Mouse (Mus musculus) hindbrain, embryonic 10.5 days (tissue): ENCODE results near the gene Capza1. TPM values are rescaled to one million over a fixed set of nuclear protein-coding genes. Genes with fewer than 3 reads are reported as not detected.

ENCODE experiments used
- DNase-seq: peaks from one replicate; pipeline ENCODE4 v3.0.0-alpha.2; 2017; ENCODE audit warnings: low spot score
- H3K27ac ChIP-seq: fragments of 300-500 bp; sonication (generic); 2 replicates; pipeline ENCODE4 v1.5.1; 2016; ENCODE audit warnings: mild to moderate bottlenecking, moderate library complexity
- H3K27me3 ChIP-seq: fragments of 300-500 bp; sonication (generic); 2 replicates; pipeline ENCODE4 v1.6.1; 2016; ENCODE audit warnings: mild to moderate bottlenecking; ENCODE audit not compliant: poor library complexity, insufficient read depth, severe bottlenecking
- H3K36me3 ChIP-seq: fragments of 300-500 bp; sonication (generic); 2 replicates; pipeline ENCODE4 v1.6.1; 2016; ENCODE audit warnings: mild to moderate bottlenecking, moderate library complexity
- H3K4me1 ChIP-seq: fragments of 300-500 bp; sonication (generic); replicated peaks from 2 replicates; pipeline ENCODE4 v1.6.1; 2016; ENCODE audit warnings: mild to moderate bottlenecking
- H3K4me3 ChIP-seq: fragments of 300-500 bp; sonication (generic); 2 replicates; pipeline ENCODE4 v1.5.1; 2016; ENCODE audit warnings: mild to moderate bottlenecking, moderate library complexity
- H3K9me3 ChIP-seq: fragments of 300-500 bp; sonication (generic); 2 replicates; pipeline ENCODE4 v1.6.1; 2016; ENCODE audit warnings: mild to moderate bottlenecking, moderate library complexity
- WGBS: fragments of 180-500 bp; shearing (Covaris S2); methylation state at CpG from one replicate; pipeline ENCODE4 v1.1.7; 2016; 5-methylcytosine and 5-hydroxymethylcytosine counted together
- polyA plus RNA-seq: library from polyadenylated mRNA; unstranded; fragments of >200 nt; fragmentation: Nextera tagmentation; extraction: Ambion mirVana; gene quantifications from 2 replicates; pipeline ENCODE4 v1.2.1, GENCODE M21; 2016

The Capza1 gene
- polyA plus RNA-seq, 1 experiment from 2014 or later: 188 TPM

- H3K27me3 ChIP-seq: no peaks in the 10 kb centered on the region
- DNase-seq: no peak
- peaks cover 41% of the 10 kb centered on the region for H3K36me3 ChIP-seq
- no peaks in the 10 kb centered on the region for H3K9me3 ChIP-seq
- no peak overlapping the region for H3K27ac ChIP-seq
- no peaks in the 10 kb centered on the region for H3K4me1 ChIP-seq
- H3K4me3 ChIP-seq: no peak overlapping the region
Measured at GRCm38 (mm10) chr3:104854866-104855265, 9.4 kb downstream of the Capza1 start.

DNA sequence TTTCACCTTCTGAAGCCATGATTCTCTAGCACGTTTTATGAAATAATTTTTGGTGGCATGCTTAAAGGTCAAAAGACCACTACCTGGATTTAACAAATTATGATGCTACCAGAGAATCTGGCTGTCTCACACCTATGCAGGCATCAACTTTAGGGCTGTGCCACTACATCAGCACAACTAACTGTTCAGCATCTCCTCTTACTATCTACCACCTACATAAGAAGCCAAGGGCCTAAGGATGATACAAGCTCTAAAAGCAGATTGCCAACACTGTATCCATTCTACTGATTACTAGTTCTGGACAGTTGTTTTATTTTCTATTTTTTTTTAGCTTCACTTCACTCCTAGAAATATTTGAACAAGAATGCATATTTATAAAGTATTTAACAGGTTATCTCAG lies 9.8 kb downstream of the Capza1 start:
- Histone ChIP-seq H3K4me3 (no peak overlapping the region), H3K27me3 (no peaks in the 10 kb centered on the region), H3K9me3 (no peaks in the 10 kb centered on the region), H3K36me3 (peaks cover 45% of the 10 kb centered on the region), H3K4me1 (no peaks in the 10 kb centered on the region), H3K27ac (no peak overlapping the region)
- DNase-seq: no peak
- WGBS: 86% methylated on average over 1 of the region's 1 CpGs

DNA sequence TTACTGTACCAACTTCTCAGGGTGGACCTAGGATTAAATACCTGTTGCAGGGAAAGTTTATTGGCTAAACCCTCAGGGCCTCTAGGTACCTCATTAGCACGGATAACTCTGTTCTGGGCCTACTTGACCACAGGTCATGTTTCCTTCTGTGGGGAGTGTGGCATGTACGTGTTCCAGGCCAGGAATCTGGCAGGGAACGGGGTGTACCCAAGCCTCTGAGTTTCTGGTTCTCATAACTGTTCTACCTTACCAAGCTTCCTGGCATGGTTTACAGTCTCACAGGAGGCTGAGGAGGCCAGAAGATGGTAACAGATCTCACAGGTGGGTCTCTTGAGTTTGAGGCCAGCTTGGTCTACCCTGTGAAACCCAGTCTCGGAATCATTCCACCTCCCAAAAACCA lies 17.7 kb downstream of the Capza1 start:
- DNase-seq: no peak
- Histone ChIP-seq H3K36me3 (peaks cover 72% of the 10 kb centered on the region), H3K27ac (no peak overlapping the region), H3K4me3 (no peak overlapping the region), H3K9me3 (no peaks in the 10 kb centered on the region), H3K4me1 (no peaks in the 10 kb centered on the region), H3K27me3 (no peaks in the 10 kb centered on the region)
- WGBS: 95% methylated on average over 4 of the region's 4 CpGs

- no peaks in the 10 kb centered on the region for H3K4me1 ChIP-seq
- no peaks in the 10 kb centered on the region for H3K27me3 ChIP-seq
- WGBS: 95% methylated on average over 5 of the region's 5 CpGs
- no peak for DNase-seq
- H3K36me3 ChIP-seq: peaks cover 93% of the 10 kb centered on the region
- no peak overlapping the region for H3K27ac ChIP-seq
- H3K4me3 ChIP-seq: no peak overlapping the region
- no peaks in the 10 kb centered on the region for H3K9me3 ChIP-seq
Measured at GRCm38 (mm10) chr3:104841049-104841448, 23.3 kb downstream of the Capza1 start.

- H3K9me3 ChIP-seq: no peaks in the 10 kb centered on the region
- DNase-seq: no peak
- no peak overlapping the region for H3K4me3 ChIP-seq
- no peaks in the 10 kb centered on the region for H3K4me1 ChIP-seq
- WGBS: 96% methylated on average over 3 of the region's 3 CpGs
- H3K36me3 ChIP-seq: peaks cover 94% of the 10 kb centered on the region
- H3K27ac ChIP-seq: no peak overlapping the region
- no peaks in the 10 kb centered on the region for H3K27me3 ChIP-seq
Measured at GRCm38 (mm10) chr3:104835797-104836196, 28.5 kb downstream of the Capza1 start.

DNA sequence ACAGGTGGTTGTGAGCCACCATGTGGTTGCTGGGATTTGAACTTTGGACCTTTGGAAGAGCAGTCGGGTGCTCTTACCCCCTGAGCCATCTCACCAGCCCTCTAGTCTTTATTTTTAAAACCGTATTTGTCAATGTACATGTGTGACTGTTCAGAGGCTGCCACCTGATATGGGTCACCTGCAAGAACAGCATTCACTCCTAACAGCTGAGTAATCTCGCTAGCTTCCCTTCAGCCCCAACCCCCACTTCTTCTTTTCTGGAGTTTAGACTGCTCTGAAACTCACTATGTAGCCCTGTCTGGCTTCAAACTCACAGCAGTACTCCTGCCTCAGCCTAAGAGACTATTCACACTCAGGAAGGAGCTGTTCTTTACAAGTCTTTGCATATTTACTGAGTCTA lies 41.9 kb downstream of the Capza1 start:
- Histone ChIP-seq H3K27me3 (no peaks in the 10 kb centered on the region), H3K4me1 (peaks cover 15% of the 10 kb centered on the region), H3K4me3 (no peak overlapping the region), H3K27ac (no peak overlapping the region), H3K9me3 (no peaks in the 10 kb centered on the region), H3K36me3 (peaks cover 44% of the 10 kb centered on the region)
- DNase-seq: no peak
- WGBS: 93% methylated on average over 3 of the region's 3 CpGs

DNA sequence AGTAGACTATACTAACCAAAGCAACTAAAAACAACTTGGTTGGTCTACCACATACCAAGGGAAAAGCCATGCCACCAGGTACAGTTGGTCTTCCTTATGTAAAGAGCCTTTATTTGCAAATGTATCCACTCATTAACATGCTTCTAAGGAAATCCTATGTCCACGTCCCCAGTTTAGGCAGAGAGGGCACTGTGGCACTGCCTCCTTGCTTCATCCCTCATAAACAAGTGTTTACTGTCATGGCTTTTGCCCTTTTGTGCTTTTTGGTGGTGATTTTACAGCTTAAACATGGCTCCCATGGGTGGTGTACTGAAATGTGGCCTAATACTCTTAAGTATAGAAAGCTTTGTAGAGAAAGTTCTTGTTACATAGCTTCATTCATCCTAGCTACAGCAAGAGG lies 43.9 kb downstream of the Capza1 start:
- DNase-seq: no peak
- no peaks in the 10 kb centered on the region for H3K9me3 ChIP-seq
- H3K27ac ChIP-seq: no peak overlapping the region
- 66% methylated on average over 1 of the region's 1 CpGs for WGBS
- H3K4me1 ChIP-seq: peaks cover 21% of the 10 kb centered on the region
- no peaks in the 10 kb centered on the region for H3K27me3 ChIP-seq
- peaks cover 30% of the 10 kb centered on the region for H3K36me3 ChIP-seq
- H3K4me3 ChIP-seq: no peak overlapping the region

DNA sequence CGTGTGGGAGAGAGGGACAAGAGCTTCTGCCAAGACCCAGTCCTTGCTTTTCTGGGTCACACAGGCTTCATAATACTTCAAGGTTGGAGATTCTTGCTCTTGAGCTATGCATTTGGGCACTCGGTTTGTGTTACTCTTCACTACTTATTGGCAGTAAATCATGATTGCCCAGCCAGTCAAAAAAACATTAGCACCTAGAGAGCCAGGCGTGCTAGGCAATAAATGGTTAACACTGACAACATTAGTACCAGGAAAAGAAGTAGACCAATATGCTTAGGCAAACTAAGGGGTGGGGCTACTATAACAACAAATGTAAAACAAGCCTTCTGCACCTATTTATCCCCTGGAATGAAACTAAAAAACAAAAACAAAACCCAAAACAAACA lies 45.6 kb downstream of the Capza1 start:
- WGBS: 10% methylated on average over 3 of the region's 3 CpGs
- DNase-seq: no peak
- peaks cover 21% of the 10 kb centered on the region for H3K4me1 ChIP-seq
- H3K9me3 ChIP-seq: no peaks in the 10 kb centered on the region
- peak overlapping the region; percentile 90 for H3K27ac ChIP-seq
- peaks cover 24% of the 10 kb centered on the region for H3K36me3 ChIP-seq
- H3K4me3 ChIP-seq: peak overlapping the region; percentile 90
- H3K27me3 ChIP-seq: no peaks in the 10 kb centered on the region

DNA sequence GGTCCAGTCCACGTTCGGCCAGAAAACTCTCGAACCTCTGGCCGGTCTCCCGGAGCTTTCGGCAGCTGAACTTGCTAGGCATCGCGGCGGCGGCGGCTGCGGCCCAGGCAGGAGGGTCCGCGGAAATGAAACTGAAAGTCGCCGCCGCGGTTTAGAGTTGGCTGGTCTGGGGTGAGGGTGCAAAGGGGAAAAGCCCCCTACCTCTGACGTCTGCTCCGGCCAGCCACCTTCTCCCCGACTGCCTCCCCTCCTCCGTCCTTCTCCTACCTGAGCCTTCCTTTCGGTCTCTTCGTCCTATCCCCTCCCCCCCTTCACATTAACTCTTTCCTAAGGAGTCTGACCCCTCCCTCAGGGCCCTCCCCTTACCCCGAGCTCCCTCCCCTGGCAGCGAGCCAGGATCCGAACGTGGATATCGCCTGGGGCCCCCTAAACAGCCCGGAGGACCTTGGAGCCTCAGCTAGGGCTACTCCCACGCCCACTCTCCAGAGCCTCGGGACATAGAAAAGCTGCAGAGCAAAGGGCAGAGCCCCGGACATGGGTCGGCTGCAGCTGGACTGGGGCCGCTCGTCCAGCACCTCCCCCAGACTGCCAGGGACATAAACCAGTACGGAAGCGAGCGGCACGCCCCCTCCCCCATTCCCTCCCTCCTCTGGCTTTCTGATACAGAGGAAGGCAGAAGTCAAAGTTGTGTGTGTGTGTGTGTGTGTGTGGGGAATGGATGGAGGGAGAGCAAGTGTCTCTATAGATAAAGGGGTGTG lies 46.1 kb downstream of the Capza1 start, which contains the start of gene Mov10:
Mov10 (minus strand) TSS at position 573 of the 758 bp plus-strand sequence.
- DNase-seq: peak; percentile 80
- no peaks in the 10 kb centered on the region for H3K27me3 ChIP-seq
- peaks cover 24% of the 10 kb centered on the region for H3K36me3 ChIP-seq
- WGBS: under 1% methylated on average over 40 of the region's 40 CpGs
- peak within 1 kb of the TSS; percentile 90 for H3K4me3 ChIP-seq
- peak within 1 kb of the TSS; percentile 90 for H3K27ac ChIP-seq
- H3K4me1 ChIP-seq: peaks cover 21% of the 10 kb centered on the region
- H3K9me3 ChIP-seq: no peaks in the 10 kb centered on the region

DNA sequence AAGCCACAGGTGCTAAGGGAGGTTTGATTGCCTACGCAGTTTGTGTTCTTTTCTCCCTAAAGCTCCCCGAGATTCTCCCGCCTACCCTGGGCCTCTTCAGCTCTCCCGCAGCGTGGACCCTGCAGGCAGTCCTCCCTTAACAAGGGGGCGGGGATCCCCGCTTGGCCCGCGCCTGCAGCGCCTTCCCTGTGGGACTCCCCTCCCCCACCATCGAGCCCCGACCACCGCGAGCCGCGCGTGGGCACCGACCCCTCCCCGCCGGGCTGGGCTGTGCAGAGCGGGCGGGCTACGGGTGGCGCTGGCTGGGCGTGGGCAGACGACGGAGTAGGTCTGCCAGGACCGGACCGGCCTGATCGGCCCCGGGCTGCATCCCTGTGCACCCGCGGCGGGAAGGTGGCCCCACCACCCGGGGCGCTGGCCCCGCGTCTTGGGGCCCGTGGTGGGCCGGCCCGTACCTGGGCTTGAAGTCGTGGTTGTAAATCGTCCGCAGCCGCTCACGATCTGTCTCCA lies 46.8 kb downstream of the Capza1 start:
- peak overlapping the region; percentile 90 for H3K4me3 ChIP-seq

DNA sequence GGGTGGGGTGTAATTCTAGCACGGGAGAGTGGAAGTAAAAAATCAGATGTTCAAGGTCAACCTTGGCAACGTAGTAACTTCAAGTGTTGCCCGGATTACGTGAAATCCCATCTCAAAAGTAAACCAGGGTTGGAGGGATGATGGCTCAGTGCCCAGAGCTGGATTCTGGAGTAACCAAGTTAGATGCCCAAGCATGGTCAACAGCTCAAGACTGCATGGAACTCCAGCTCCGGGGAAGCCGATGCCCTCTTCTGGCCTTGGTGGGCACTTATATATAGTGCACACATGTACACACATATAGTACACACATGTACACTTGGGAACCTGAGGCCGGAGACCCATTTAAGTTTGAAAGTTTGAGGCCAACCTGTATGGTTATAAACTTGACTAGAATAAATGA lies 48.2 kb downstream of the Capza1 start:
- no peak for DNase-seq

More for the DNA sequence above, 46.8 kb downstream of the Capza1 start:
- H3K36me3 ChIP-seq: peaks cover 22% of the 10 kb centered on the region
- WGBS: under 1% methylated on average over 46 of the region's 46 CpGs
- no peaks in the 10 kb centered on the region for H3K27me3 ChIP-seq
- peak; percentile 54 for DNase-seq
- H3K9me3 ChIP-seq: no peaks in the 10 kb centered on the region
- peak overlapping the region; percentile 90 for H3K27ac ChIP-seq
- peaks cover 21% of the 10 kb centered on the region for H3K4me1 ChIP-seq

GRCm38 (mm10) chr3:104815346-104815745 lies 49.0 kb downstream of the Capza1 start:
- H3K4me3 ChIP-seq: no peak overlapping the region
- WGBS: 72% methylated on average over 2 of the region's 2 CpGs

More for the DNA sequence above, 48.2 kb downstream of the Capza1 start:
- H3K9me3 ChIP-seq: no peaks in the 10 kb centered on the region
- 95% methylated on average over 7 of the region's 7 CpGs for WGBS
- H3K36me3 ChIP-seq: peaks cover 8% of the 10 kb centered on the region
- no peak overlapping the region for H3K4me3 ChIP-seq
- peaks cover 21% of the 10 kb centered on the region for H3K4me1 ChIP-seq
- H3K27ac ChIP-seq: no peak overlapping the region
- no peaks in the 10 kb centered on the region for H3K27me3 ChIP-seq

GRCm38 (mm10) chr3:104814746-104815145 lies 49.6 kb downstream of the Capza1 start:
- Histone ChIP-seq H3K27ac (no peak overlapping the region), H3K4me3 (no peak overlapping the region), H3K9me3 (no peaks in the 10 kb centered on the region), H3K27me3 (no peaks in the 10 kb centered on the region), H3K4me1 (peaks cover 21% of the 10 kb centered on the region), H3K36me3 (peaks cover 3% of the 10 kb centered on the region; the same call in 1 of the 2 replicates)
- no peak for DNase-seq
- WGBS: 96% methylated on average over 1 of the region's 1 CpGs

More at GRCm38 (mm10) chr3:104815346-104815745, 49.0 kb downstream of the Capza1 start:
- Histone ChIP-seq H3K4me1 (peaks cover 21% of the 10 kb centered on the region), H3K36me3 (peaks cover 3% of the 10 kb centered on the region; the same call in 1 of the 2 replicates), H3K27me3 (no peaks in the 10 kb centered on the region), H3K9me3 (no peaks in the 10 kb centered on the region), H3K27ac (no peak overlapping the region)
- no peak for DNase-seq
